Mouse (Mus musculus) liver (tissue): ENCODE data around the gene 4930544D05Rik.
A peak's percentile ranks its signal among the peaks of the same experiment; 100 is the strongest.
"Not testable (repeated sequence)": the region's sequence is repeated elsewhere in the genome, so short reads cannot be mapped to it uniquely, and the experiment has no call there.

Experiments
- DNase-seq: peaks from one replicate; pipeline ENCODE4 v3.0.0-alpha.2; 2020; ENCODE audit warnings: mixed read lengths

The 4930544D05Rik gene

DNA sequence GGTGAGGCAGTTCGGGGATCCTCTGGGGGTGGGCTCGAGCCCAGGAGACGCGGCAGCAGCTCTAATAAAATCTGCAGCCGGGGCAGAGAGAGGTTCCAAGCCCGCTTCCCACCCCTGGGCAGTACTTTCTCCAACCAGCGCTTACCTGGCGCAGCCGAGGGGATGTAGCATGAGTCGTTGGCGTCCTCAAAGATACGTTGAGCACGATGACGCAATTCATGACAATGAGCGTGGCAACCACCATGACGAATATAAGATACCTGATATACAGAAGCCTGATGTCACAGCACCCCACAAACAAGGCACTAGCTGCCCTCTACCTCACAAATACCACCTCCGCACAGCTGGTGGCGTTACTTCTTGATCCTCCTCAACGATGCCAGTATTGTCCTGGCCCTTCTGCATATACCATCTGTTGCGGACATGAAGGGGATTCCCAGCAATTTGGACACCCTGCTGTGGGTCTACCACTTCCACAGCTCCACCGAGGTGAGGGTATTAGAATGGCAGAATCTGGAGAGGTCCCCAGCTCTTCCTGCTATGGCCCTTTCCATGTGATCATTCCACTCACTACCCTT is at the start of gene 4930544D05Rik:
Gene 4930544D05Rik, plus strand, starts transcription at position 333 of the 578 bp plus-strand sequence.
- no peak for DNase-seq

DNA sequence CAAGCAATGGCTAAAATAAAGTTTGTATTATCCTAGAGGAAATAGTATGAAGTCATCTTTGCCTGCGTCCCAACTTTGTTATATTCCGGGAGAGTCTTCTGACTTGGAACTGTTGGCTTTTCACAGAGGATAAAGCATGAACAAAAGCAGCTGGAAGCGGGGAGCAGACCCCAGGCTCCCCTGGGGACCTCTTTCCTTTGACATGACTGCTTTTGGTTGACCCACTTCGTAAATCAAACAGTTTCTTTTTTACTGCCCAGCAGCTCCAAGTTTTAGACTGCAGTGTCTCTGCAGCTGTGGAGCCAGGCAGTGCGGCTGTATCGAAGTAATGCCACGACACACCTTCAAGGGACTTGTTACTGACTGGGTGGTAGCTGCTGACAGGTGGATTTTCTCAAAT is 49.1 kb upstream of the 4930544D05Rik start:
- no peak for DNase-seq

DNA sequence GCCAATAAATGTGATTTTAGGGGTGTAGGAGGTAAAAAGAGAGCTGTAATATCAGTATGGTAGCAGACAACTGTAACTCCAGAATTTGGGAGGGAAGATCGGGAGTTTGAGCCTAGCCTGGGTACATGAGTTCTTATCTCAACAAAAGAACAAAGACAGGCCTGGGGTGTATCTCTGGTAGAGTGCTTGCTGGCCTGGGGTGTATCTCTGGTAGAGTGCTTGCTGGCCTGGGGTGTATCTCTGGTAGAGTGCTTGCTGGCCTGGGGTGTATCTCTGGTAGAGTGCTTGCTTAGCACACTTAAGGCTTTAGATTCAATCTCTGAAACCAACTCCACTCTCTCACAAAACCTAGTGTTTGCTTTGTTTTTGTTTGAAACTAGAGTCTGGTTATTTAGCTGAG is 45.0 kb upstream of the 4930544D05Rik start:
- DNase-seq = not testable (repeated sequence)

DNA sequence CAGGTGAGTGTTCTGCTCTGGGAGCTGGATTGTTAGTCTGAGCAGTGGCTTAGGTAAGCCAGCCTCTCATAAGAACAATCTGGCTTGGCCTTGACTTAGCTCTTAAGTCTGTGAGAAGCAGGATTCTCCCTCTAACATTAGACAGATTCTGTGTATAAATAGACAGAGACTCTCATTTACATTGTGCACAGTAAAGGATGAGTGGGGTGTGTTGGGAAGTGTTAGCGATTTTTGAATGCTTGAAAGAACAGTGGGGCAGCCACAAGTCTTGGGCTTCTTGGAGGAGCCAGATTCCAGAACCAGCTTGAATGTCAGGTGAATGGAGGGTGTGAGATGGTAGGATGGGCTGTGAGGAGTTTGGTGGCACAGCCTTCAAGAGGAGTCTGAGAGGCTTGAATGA is 44.0 kb upstream of the 4930544D05Rik start:
- no peak for DNase-seq

DNA sequence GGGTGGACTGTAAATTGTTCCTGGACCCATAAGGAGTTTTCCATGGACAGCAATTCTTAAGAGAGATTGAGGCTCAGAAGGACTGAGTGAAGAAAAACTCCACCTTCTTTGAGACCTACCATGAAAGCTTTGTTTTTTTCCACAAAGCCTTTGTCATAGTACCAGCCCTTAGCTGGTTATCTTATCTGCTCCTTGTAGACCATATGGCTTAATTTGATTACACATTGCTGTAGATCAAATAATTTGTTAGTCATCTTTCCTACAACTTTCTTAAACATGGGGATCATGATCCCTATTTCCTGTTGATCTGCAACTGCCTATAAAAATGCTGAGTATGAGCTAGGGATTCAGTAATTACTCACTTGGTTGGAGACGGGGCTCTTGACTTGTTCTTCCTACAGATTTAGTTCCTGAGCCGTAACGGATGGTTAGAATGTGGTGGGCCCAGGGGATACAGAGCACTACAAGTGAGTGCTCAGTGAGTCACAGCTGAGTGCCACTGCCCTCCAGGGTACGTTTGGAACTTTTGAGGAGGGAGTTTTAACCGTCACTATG is 43.2 kb upstream of the 4930544D05Rik start:
- DNase-seq = no peak

DNA sequence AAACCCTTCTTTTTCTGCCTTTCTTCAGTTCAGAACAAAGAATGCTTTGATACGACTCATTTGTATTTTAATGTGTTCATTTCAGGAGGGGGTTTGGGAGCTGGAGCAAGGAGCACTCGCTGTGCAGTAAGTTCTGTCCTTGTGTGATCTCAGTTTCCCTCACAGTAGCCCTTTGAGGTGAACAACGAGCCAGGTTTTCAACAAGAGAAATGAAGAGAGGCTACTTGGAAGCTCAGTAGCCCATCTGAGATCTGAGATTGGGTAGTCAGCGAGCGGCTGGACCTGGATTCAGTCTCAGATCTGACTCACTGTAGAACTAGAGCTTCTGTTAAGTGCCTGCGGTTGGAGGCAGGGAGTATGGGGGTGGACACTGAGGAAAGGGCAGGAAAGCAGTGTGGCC is 41.8 kb upstream of the 4930544D05Rik start:
- no peak for DNase-seq

DNA sequence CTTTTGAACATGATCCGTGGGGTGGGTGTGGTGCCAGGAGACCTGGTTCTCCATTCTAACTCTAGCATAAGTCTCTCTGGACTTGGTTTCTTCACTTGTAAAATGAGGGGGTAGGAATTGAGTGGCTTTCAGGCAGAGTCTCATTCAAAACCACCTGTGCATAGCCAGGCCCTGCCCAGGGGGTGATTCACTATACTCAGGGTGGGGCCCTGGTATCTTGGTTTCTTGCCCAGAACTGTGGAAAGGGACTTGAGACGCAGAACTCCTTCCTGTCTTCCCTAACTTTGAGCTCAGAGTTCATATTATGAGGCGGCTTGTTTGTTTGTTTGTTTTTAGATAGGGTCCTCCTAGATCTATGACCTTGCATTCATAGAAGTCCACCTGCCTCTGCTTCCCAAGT is 38.4 kb upstream of the 4930544D05Rik start:
- no peak for DNase-seq

DNA sequence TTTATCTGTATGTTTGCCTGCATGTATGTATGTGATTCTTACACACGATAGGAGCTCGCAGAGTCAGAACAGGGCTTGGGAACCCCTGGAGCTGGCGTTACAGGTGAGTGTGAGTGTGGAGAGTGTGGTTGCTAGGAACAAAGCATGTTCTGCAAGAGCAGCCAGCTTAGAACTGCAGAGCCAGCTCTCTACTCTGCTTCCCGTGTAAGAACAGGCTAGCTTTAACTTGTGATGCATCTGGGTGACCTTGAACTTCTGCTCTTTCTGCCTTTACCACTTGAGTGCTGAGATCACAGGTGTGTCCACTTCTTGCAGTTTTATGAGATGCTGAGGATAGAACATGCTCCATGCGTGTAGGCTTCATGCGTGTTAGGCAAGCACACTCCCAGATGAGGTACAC is 36.7 kb upstream of the 4930544D05Rik start:
- no peak for DNase-seq

DNA sequence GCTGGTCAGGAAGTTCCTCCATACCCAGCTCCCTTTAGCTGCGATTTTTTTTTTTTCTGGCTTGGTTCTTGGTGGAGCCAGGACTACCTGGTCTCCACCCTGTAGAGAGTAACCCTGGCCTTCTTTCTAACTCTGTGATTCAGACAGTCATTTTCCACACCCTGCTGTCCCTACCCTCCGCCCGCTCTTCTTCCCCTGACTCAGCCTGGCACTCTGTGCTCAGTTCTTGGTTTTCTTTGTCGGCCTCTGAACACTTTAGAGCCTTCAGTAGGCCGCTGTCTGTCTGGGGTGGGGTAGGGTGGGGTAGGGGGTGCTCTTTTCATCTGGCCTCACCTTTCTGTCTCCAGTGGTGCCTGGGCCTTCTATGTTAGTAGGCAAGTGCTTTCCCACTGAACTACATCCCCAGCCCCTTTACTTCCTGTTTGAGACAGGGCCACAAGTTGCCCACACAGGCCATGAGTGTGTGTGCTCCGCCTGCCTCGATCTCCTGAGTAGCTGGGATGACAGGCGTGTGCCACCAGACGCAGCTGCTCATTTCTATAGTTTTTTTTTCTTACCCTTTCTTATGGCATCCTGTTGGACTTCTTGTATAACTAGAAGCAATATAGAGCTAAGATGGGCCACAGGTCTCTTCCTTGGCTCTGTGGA is 35.8 kb upstream of the 4930544D05Rik start:
- no peak for DNase-seq

DNA sequence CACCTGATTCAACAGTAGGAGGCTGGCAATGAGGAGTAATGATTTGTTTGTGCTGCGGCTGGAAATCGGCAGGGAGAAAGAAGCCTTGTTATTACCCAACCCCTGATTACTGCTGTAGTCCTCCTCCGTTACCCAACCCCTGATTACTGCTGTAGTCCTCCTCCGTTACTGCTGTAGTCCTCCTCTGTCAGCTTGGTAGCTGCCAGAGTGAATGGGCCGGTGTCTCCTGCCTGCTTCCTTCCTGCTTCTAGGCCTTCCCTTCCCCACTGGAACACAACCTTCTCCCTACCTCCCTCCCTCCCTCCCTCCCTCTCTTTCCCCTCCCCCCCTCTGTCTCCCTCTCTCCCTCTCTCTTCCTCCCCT is 35.3 kb upstream of the 4930544D05Rik start:
- no peak for DNase-seq

DNA sequence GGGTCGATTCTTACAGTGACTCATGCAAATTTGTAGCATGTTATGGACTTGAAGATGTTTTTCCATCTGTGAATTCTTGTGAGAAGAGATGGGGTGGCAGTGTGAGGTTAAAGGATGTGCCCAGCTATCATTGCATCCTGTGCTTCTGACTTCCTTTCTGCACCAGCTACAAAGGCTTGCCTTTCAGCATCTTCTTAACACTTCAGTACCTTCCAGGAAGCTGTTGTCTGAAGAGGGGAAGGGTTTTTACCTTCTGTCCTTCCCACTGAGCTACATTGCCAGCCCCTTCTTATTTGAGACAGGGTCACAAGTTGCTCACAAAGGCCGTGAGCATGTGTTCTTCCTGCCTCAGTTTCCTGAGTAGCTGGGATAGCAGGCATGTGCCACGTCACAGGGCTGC is 34.7 kb upstream of the 4930544D05Rik start:
- no peak for DNase-seq

DNA sequence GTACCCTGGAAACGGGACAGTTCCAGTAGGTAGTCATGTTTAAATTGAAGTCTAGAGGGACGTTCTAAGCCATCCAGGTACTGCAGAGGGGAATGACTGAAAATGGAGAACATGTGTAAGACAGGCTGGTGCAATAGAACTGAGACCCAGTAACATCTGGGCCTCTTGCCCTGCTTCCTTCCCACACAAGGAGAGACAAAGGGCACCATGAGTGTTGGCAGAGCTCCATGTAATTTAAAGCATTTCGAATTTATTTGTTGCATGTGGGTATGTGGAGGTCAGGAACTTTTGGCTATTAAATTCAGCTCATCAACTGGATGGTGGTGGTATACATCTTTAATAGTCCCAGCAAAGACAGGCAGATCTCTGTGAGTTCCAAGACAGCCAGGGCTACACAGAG is 33.5 kb upstream of the 4930544D05Rik start:
- DNase-seq = no peak

DNA sequence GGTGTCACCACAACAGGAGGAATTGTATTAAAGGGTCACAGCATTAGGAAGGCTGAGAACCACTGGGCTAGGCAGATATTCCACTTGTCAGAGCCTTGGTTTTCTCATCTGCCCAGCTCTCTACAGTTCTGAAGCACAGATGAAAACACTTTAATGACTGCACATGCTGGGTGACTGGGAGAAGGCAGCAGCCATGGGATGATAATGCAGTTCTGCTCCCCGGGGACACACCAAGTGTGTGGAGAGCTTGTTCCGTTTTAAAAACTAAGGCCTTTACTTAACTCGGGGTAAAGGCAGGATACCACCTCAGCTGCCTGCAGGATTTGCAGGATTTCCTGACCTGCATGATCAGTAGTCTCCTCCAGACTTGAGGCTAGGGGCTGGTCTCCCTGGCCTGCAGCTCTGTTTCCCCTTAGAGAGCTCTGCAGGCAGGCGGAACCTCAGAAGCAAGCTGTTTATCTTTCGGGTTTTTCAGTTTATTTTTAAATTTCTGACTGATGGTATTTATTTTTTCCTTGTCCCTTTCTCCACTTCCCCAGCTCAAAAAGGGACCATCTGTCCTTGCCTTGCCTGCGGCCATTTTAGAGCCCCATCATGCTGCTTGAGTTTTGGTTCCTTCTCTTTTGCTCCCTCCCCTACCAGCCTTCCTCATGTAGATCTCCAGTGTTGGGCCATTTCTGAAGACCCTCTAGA is 32.5 kb upstream of the 4930544D05Rik start:
- DNase-seq = no peak

DNA sequence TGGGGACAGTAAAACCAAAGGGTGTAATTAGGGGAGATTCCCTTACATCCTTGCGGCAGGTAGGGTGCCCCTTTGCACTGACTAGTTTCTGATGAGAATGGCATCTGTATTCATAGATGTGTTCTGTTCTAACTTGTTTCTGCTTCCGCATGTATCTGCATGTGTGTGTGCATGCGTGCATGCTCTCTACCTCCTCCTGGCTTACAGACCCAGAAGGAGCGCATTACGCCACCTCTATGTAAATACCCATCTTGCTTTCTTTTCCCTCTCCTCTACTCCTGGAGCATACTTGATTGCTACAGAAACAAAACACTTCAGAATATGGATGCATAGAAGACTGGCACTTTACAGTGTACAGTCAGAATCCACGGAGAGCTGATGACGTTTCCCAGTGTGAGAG is 31.9 kb upstream of the 4930544D05Rik start:
- DNase-seq = no peak

DNA sequence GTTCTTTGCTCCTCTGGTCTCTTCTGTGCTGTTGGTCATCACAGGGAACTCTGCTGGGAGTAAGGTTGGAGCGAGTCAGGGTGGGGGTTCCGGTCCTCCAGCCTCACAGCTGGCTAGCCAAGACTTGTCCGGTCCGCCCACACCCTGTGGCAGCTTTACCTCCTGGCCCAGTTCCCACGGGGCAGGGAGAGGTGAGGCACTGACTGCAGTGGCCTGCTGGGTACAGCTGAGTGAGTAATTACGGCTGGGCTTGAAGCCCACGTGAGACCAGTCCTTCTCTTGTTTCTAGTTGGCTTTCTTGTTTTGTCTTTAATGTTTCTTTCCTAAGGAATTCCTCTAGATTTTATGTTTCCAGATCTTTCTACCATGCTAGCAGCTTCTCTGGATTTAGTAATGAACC is 30.2 kb upstream of the 4930544D05Rik start:
- no peak for DNase-seq

DNA sequence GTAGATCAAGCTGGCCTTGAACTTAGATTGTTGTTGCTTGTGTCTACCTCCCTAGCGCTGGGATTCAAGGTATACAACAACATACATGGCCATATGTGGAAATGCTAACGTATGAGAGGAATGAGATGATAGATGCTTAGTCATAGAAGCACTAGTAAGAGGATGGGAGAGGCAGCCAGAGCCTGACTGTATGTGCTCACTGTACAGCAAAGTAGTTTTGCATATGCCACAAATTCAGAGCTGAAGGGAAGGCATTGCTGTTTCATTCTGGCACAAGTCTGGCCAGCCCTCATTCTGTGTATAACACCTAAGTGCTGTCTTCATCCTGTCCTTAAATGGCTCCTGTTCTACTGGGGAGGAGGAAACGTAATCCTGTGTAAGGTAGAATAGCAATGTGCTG is 29.4 kb upstream of the 4930544D05Rik start:
- no peak for DNase-seq

DNA sequence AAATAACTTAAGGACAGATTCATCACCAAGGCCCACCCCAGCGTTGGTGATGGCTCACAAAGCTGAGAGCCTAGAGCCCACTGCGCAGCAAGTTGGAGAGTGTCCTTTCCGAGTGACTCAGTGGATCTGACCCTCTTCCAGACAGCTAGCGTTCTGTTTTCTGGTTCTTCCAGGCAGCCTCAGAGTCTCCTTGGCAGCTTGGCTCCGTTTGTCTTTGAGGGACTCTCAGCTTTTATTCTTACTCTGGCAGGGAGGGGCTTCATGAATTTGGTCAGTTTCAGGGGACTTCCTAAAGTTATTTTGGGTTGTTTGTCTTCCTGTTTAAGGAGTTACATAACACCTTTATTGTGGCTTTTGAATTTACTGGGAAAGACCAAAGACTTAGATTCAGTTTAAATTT is 28.7 kb upstream of the 4930544D05Rik start:
- no peak for DNase-seq

DNA sequence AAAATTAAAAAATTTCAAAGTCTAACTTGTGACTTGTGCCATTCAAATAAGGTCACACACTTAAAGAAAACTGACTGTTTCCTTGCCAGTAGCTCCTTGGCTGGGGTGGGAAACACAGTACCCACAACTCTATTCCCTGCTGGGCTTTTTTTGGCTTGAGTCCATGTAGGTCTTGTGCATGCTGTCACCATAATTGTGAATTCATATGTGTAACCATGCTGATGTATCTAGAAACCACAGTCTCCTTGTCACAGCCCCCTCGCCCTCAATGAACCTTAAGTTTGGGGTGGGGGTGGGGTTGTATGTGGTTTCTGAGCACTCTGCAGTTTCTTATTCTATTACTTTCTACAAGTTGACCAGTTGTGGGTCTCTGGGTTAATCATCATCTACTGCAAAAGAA is 23.9 kb upstream of the 4930544D05Rik start:
- no peak for DNase-seq

DNA sequence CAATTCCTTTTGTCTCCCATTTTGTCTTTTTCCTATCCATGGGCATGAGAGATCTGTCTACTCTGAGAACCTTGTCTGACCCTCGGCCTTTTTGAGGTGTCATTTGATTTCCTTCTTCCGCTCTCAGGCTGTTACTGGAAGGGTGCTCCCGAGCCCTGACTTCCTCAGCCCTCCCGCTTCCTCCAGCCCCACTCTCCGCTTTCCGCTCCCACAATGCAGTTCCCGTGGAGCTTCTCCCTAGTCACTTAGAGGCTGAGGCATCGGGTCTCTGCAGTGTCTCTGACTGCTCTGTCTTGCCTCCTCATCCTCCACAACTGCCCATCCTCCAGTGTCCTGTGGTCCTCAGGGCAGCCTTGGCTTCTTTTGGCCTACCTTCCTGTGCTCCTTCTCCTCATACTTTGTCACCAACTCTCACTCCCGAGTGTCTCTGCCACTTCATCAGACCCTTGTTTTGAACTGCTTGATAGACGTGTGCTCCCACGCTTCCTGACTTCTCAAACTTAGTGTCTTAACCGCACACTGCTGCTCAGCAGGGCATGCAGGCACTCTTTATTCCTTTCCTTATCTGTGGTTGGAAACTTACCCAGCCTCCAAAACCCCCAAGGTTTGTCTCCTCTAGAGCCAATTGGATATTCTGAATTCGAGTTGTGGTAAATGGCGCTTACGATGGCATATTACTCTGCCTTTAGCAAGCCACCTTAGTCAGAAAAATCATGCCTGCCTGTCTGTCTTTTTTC is 21.2 kb upstream of the 4930544D05Rik start:
- no peak for DNase-seq

DNA sequence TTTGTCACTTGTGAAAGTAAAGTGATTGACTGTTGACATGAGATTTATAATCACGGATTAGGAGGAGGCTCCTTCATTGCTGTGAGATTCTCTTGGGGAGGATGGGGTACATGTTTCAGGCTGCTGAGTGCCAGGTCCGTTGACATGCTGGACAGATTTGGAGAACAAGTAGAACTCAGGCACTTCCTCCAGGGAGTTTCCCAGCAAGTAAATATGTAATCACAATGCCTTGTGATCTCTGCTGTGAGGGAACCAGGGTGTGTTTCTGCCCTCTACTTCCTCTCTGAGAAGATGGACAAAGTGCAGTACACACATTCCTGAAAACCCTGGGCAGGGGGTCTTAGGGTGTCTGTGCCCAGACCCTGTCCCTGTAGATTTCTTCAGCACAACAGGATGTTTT is 20.0 kb upstream of the 4930544D05Rik start:
- DNase-seq = no peak

DNA sequence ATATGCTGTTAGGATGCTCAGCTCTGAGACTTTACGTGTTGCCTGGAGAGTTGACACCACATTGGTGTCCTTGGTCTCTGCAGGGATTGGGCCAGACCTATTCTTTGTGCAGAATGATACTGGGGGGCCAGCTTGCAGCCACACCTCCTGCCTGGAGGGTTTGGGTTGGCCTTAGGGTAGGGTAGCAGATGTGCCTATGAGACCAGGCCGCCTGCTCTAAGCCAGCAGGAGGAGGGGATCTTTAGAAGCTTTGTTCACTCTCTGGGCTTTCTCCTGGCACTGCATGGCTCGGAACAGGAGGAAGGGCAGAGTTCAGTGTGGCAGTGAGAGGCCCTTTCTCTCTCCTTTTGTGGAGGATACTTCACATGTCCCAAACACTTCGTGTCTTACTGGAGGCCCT is 19.6 kb upstream of the 4930544D05Rik start:
- no peak for DNase-seq

DNA sequence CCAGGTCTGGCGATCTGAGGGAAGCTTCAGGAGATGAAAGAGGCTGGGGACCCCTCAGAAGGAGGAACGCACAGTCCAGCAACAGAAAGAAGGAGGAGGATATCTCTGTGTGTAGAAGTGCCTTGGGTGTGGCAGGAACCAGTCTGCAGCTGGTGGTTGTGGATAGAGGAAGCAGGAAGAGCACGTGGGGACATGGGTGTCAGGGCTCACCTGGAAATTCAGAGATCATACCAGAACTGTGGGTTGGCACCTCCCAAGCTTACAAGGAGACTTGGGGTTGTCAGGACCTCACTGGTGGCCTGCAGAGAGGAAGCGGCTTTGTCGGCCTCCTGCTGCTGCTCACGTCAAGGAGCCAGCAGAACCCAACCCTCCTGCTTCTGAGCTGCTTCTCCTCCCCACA is 18.3 kb upstream of the 4930544D05Rik start:
- peak; percentile 16 for DNase-seq

DNA sequence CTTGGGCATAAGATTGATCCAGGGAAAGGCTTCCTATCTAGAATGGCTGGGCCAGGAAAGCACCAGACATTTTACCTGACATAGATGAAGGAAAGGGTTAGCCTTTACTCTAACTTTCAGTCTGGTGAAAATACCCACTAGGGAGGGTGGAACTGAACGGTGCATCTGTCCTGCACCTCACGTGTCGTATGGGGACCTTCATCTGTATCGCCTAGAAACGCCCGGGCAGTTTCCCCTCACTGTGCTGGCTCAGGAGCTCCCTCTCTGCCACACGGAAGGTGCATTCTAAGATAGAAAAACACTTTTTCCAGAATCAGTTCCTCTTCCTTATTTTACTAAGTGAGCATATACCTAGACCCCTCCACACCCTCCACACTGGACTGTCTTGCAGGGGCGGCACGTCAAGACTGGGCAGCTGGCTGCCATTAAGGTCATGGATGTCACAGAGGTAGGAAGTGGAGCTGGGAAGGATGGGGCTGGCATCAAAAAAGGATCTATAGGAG is 17.1 kb upstream of the 4930544D05Rik start:
- no peak for DNase-seq
